Mouse (Mus musculus) brain, embryonic 14.5 days (tissue): ENCODE results near the gene Cspg4. TPM values are rescaled to one million over a fixed set of nuclear protein-coding genes. Genes with fewer than 3 reads are reported as not detected.

Experiments used
- DNase-seq: peaks from one replicate; pipeline ENCODE4 v3.0.0-alpha.2; 2011; ENCODE audit warnings: low read depth
- CTCF ChIP-seq: fragments of 200-500 bp; IDR thresholded peaks from 2 replicates; pipeline ENCODE4 v1.5.1; 2012; ENCODE audit warnings: inconsistent platforms, mild to moderate bottlenecking, moderate library complexity, borderline replicate concordance; ENCODE audit not compliant: insufficient read depth, insufficient read length; ENCODE audit errors: extremely low read depth
- POLR2A ChIP-seq: fragments of 200-500 bp; IDR thresholded peaks from 2 replicates; pipeline ENCODE4 v1.6.1; 2012; ENCODE audit warnings: mild to moderate bottlenecking, inconsistent platforms, borderline replicate concordance; ENCODE audit not compliant: poor library complexity, insufficient read depth, insufficient read length, severe bottlenecking; ENCODE audit errors: extremely low read depth
- polyA plus RNA-seq: library from polyadenylated mRNA; depleted of rRNA; stranded (reverse); fragments of >200 nt; gene quantifications from 2 replicates; pipeline ENCODE4 v1.2.3, GENCODE M21; 2012

The Cspg4 gene
- polyA plus RNA-seq, 1 experiment: 8.2 TPM

GRCm38 (mm10) chr9:56918466-56918865 lies 53.6 kb downstream of the Cspg4 start:
- TF ChIP-seq CTCF: no peak
- no peak for DNase-seq

- no peak for DNase-seq
- TF ChIP-seq CTCF: no peak
- TF ChIP-seq POLR2A: no peak
Measured at GRCm38 (mm10) chr9:56922746-56923145, 57.9 kb downstream of the Cspg4 start.

DNA sequence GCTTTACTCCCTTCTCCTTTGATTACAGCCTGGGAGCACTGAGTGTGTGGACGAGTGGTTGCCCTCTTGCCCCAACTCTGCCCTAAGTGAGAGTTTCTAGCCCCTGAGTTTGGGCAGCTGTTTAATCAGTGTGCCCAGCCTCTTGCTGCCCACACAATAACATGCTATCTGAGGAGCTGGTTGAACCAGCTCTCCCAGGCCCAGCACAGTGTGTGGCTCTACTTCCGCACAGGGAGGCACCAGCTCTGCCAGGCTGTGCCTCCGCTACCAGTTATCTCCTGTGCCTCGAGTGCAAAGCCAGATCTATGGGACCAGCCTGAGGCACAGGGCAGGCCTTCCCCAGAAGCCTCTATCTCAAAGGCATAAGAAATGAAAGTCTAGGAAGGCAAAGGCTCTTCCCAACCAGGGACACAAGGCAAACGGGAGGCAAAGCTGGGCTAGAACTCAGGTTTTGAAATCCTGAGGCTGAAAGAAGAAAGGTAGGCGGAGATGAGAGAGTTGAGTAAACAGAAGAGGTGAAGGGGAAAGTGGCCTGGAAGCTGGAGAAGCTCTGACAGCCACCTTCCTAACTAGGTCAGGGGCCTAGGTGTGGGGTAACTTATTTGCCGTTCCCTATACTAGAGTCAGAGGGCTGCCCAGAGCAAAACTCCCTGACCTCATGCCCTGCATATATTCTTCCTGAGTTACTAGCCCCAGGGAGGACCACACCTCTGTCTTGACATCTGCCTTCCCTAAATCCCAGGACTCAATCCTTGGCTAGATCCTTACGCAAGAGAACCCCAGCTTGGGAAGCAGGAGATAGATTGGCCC lies 59.2 kb downstream of the Cspg4 start:
- no peak for DNase-seq
- TF ChIP-seq CTCF (no peak), POLR2A (no peak)

DNA sequence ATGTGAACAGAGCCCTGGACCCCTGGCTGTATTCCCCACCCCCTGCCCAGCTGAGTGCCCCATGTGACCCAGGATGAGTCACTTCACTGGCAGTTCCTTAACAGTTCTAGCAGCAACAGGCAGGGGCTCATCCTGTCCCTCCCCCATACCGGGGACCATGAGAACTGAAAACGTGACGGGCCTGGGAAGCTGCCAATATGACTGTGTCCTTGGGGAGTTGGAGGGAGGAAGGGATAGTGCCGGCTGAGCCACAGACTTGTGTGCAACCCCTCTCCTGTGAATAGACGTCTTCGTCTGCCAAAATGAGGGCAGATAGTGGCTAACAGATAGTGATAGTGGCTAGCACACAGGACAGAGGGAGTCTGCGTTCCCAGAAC lies 59.8 kb downstream of the Cspg4 start:
- peak; percentile 67 for DNase-seq
- TF ChIP-seq CTCF (no peak), POLR2A (no peak)

GRCm38 (mm10) chr9:56925291-56926024 lies 60.6 kb downstream of the Cspg4 start:
- TF ChIP-seq CTCF: no peak
- TF ChIP-seq POLR2A: no peak
- peak; percentile 1 for DNase-seq

- DNase-seq: no peak
- TF ChIP-seq CTCF: no peak
- no peak for TF ChIP-seq POLR2A
Measured at GRCm38 (mm10) chr9:56926025-56926360, 61.2 kb downstream of the Cspg4 start.

DNA sequence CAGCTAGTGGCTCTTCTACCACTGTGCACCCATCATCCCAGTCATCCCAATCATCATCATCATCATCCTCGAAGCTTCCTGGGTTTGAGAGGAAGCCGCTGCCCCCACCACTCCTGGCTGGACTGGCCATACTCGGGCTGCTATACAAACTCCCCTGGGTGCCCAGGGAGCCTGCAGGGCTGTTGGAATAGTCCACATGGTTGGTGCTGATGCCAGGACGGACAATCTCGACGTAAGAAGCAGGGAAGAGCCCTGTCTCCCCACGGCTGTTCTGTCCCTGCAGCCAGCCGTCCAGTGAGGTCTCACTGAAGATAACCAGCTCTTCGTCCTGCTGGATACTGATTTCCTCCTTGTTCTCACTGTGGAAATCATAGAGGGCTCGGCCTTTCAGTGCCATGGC lies 61.6 kb downstream of the Cspg4 start:
- TF ChIP-seq POLR2A (no peak), CTCF (no peak)
- DNase-seq: no peak

- no peak for TF ChIP-seq CTCF
- peak; percentile 47 for DNase-seq
Measured at GRCm38 (mm10) chr9:56927191-56928012, 62.6 kb downstream of the Cspg4 start.

GRCm38 (mm10) chr9:56928041-56928811 lies 63.4 kb downstream of the Cspg4 start, which contains the start of gene Snx33:
TSS of gene Snx33 (minus strand) at chr9:56928371.
- TF ChIP-seq POLR2A (peak; percentile 42; the same call in 1 of the 2 replicates), CTCF (peak; percentile 61)
- DNase-seq: peak; percentile 93

- DNase-seq: no peak
- TF ChIP-seq POLR2A (no peak), CTCF (no peak)
Measured at GRCm38 (mm10) chr9:56929496-56929895, 64.7 kb downstream of the Cspg4 start.

- TF ChIP-seq CTCF: no peak
- TF ChIP-seq POLR2A: no peak
- DNase-seq: no peak
Measured at GRCm38 (mm10) chr9:56930556-56930955, 65.7 kb downstream of the Cspg4 start.
